Mouse (Mus musculus) lung, embryonic 16.5 days (tissue): ENCODE results near the gene Mea1. TPM values are rescaled to one million over a fixed set of nuclear protein-coding genes. Genes with fewer than 3 reads are reported as not detected.

ENCODE experiments used
- ATAC-seq: fragments of 200-750 bp; cut with Nextera tagmentation; 2 replicates; pipeline ENCODE4 v1.8.0; 2017; ENCODE audit warnings: low read depth, mild to moderate bottlenecking, moderate library complexity
- H3K27ac ChIP-seq: fragments of 300-500 bp; sonication (generic); 2 replicates; pipeline ENCODE4 v1.5.1; 2014; ENCODE audit warnings: mild to moderate bottlenecking, control low read depth, low read length
- H3K27me3 ChIP-seq: fragments of 300-500 bp; sonication (generic); 2 replicates; pipeline ENCODE4 v1.6.1; 2014; ENCODE audit warnings: low read depth, low read length, mixed read lengths; ENCODE audit not compliant: control insufficient read depth, insufficient read depth
- H3K36me3 ChIP-seq: fragments of 300-500 bp; sonication (generic); 2 replicates; pipeline ENCODE4 v1.6.1; 2014; ENCODE audit warnings: low read length; ENCODE audit not compliant: control insufficient read depth, insufficient read depth
- H3K4me1 ChIP-seq: fragments of 300-500 bp; sonication (generic); replicated peaks from 2 replicates; pipeline ENCODE4 v1.6.1; 2014; ENCODE audit warnings: low read length, mixed read lengths; ENCODE audit not compliant: control insufficient read depth, insufficient read depth
- H3K4me2 ChIP-seq: fragments of 300-500 bp; sonication (generic); 2 replicates; pipeline ENCODE4 v1.6.1; 2014; ENCODE audit warnings: low read depth, low read length, control low read depth
- H3K4me3 ChIP-seq: fragments of 300-500 bp; sonication (generic); 2 replicates; pipeline ENCODE4 v1.5.1; 2014; ENCODE audit warnings: mild to moderate bottlenecking, low read length, control low read depth
- H3K9ac ChIP-seq: fragments of 300-500 bp; sonication (generic); 2 replicates; pipeline ENCODE4 v1.6.1; 2014; ENCODE audit warnings: low read length, control low read depth
- H3K9me3 ChIP-seq: fragments of 300-500 bp; sonication (generic); 2 replicates; pipeline ENCODE4 v1.6.1; 2016; ENCODE audit warnings: low read length; ENCODE audit not compliant: control insufficient read depth
- WGBS: fragments of 180-500 bp; shearing (Covaris S2); extraction: QIAGEN DNeasy Blood & Tissue Kit; methylation state at CpG from one replicate; pipeline ENCODE4 v1.1.7; 2014; 5-methylcytosine and 5-hydroxymethylcytosine counted together
- polyA plus RNA-seq: library from polyadenylated mRNA; unstranded; fragments of >200 nt; fragmentation: Nextera tagmentation; extraction: Ambion mirVana; gene quantifications from 2 replicates; pipeline ENCODE4 v1.2.1, GENCODE M21; 2015

Mea1 gene
- polyA plus RNA-seq = 129 and 137 TPM in 2 replicates

DNA sequence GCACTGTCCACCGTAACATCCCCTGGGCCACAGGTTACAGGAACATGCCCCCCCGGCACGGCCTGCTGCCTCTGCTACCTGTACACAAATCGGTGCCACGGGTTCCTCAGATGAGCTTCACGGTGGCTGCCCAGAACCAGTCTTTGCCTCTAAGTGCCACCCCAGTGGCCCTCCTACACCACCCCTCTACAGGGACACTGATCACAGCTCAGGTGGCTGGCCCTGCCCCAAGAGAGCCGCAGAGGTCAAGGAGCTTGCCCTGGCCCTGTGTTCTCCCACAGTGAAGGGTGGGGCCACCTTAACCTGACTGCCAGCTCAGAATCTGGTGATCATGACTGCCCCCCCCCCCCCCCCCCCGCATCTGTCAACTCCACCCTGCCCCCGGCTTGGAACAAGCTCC, at the start of gene Mea1:
Mea1 (plus strand) TSS at position 378 of the 400 bp plus-strand sequence.
- H3K4me3 ChIP-seq = peak within 1 kb of the TSS; percentile 71
- ATAC-seq = no peak
- no peak within 1 kb of the TSS for H3K27ac ChIP-seq
- peaks cover 29% of the 10 kb centered on the region for H3K4me1 ChIP-seq
- peak within 1 kb of the TSS; percentile 88 for H3K4me2 ChIP-seq
- H3K27me3 ChIP-seq = no peaks in the 10 kb centered on the region
- 81% methylated on average over 8 of the region's 9 CpGs for WGBS
- peak within 1 kb of the TSS; percentile 74 for H3K9ac ChIP-seq
- H3K9me3 ChIP-seq = no peaks in the 10 kb centered on the region
- peaks cover 24% of the 10 kb centered on the region for H3K36me3 ChIP-seq

DNA sequence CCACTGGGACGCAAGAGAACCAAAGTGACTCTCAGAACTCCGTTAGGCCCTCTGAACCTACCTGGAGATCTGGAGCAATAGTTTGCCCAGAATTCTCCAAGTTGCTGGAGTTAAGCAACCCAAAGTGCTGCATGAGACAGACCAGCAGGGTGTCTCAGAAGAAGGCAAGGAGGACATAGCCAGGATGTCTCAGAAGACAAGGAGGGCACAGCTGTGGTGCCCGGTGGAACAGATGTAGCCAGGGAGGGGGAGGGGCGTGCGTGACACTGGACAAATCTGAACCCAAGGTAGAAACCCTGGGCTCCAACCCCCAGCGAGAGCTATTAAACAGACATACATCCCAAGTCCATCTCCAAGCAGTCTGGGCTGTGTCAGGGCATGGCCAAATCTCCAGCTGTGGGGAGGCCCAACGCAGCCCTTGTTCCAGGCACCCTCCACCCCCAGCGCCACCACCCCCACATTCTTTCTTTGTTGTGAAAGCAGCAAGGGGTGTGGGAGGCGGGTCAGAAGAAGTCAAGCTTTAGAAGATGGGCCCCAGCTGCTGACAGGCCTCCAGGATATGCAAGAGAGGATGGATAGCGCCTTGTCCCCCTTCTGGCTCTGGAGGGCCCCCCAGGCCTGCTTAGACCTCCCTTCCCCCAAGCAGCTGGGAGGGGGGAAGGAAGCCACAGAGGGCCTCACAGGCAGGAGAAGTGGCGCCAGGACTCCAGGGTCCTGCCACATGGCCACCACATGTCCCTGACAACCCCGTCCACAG, 48.7 kb upstream of the Mea1 start:
- WGBS = 6% methylated on average over 12 of the region's 12 CpGs
- ATAC-seq = peak; percentile 90
- no peaks in the 10 kb centered on the region for H3K36me3 ChIP-seq
- H3K9me3 ChIP-seq = no peaks in the 10 kb centered on the region
- peak overlapping the region; percentile 92 for H3K4me3 ChIP-seq
- no peaks in the 10 kb centered on the region for H3K27me3 ChIP-seq
- H3K4me2 ChIP-seq = peak overlapping the region; percentile 79
- peak overlapping the region; percentile 98 for H3K9ac ChIP-seq
- peaks cover 41% of the 10 kb centered on the region for H3K4me1 ChIP-seq
- H3K27ac ChIP-seq = peak overlapping the region; percentile 99

GRCm38 (mm10) chr17:46636831-46637523, 41.6 kb upstream of the Mea1 start:
- H3K36me3 ChIP-seq = peaks cover 7% of the 10 kb centered on the region
- peak; percentile 60 for ATAC-seq
- no peak overlapping the region for H3K27ac ChIP-seq
- H3K27me3 ChIP-seq = no peaks in the 10 kb centered on the region
- WGBS = 16% methylated on average over 15 of the region's 15 CpGs
- no peaks in the 10 kb centered on the region for H3K9me3 ChIP-seq
- no peak overlapping the region; the same call in 1 of the 2 replicates for H3K9ac ChIP-seq
- peak overlapping the region; percentile 39 for H3K4me2 ChIP-seq
- no peak overlapping the region for H3K4me3 ChIP-seq
- H3K4me1 ChIP-seq = peaks cover 7% of the 10 kb centered on the region

DNA sequence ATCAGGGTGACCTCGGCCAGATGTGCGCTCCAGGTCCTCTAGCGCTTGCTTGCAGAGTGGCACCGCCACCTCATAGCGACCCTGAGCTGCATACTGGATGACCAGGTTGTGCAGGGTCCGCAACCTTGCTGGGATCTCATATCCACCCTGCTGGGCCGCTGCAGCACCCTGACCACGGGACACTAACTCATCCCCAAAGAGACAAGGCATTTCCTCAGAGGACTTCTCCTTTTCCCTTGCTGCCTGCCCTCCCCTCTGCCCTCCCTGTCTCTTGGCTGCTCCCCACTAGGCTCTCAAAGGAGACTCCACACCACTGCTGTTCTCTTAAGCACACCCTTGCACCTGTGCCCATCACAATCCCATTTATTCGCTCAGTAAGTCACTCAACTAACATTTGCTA, 38.7 kb upstream of the Mea1 start:
- no peak for ATAC-seq
- peaks cover 15% of the 10 kb centered on the region for H3K4me1 ChIP-seq
- no peak overlapping the region for H3K27ac ChIP-seq
- no peak overlapping the region for H3K4me2 ChIP-seq
- H3K9me3 ChIP-seq = no peaks in the 10 kb centered on the region
- H3K4me3 ChIP-seq = no peak overlapping the region
- H3K9ac ChIP-seq = no peak overlapping the region
- WGBS = 77% methylated on average over 9 of the region's 9 CpGs
- peaks cover 7% of the 10 kb centered on the region for H3K36me3 ChIP-seq
- H3K27me3 ChIP-seq = no peaks in the 10 kb centered on the region

- Histone ChIP-seq H3K4me2 (no peak overlapping the region), H3K36me3 (peaks cover 5% of the 10 kb centered on the region), H3K4me3 (no peak overlapping the region), H3K27me3 (no peaks in the 10 kb centered on the region), H3K9ac (no peak overlapping the region), H3K9me3 (no peaks in the 10 kb centered on the region), H3K4me1 (peaks cover 22% of the 10 kb centered on the region), H3K27ac (no peak overlapping the region)
- 86% methylated on average over 17 of the region's 17 CpGs for WGBS
- no peak for ATAC-seq
These were observed 36.5 kb upstream of the Mea1 start for GRCm38 (mm10) chr17:46642060-46642459.

- peak overlapping the region; percentile 92 for H3K4me3 ChIP-seq
- peak overlapping the region; percentile 80 for H3K9ac ChIP-seq
- H3K9me3 ChIP-seq = no peaks in the 10 kb centered on the region
- WGBS = 85% methylated on average over 12 of the region's 12 CpGs
- no peaks in the 10 kb centered on the region for H3K27me3 ChIP-seq
- no peak overlapping the region for H3K27ac ChIP-seq
- H3K36me3 ChIP-seq = peaks cover 5% of the 10 kb centered on the region; the same call in 1 of the 2 replicates
- peak overlapping the region; percentile 94 for H3K4me2 ChIP-seq
- ATAC-seq = no peak
- peaks cover 21% of the 10 kb centered on the region for H3K4me1 ChIP-seq
These were observed 34.3 kb upstream of the Mea1 start for GRCm38 (mm10) chr17:46644152-46644805.

- Histone ChIP-seq H3K9me3 (no peaks in the 10 kb centered on the region), H3K36me3 (peaks cover 5% of the 10 kb centered on the region; the same call in 1 of the 2 replicates), H3K4me2 (peak overlapping the region; percentile 94), H3K27ac (peak overlapping the region; percentile 82), H3K27me3 (no peaks in the 10 kb centered on the region), H3K9ac (peak overlapping the region; percentile 80), H3K4me1 (peaks cover 27% of the 10 kb centered on the region), H3K4me3 (peak overlapping the region; percentile 92)
- 5% methylated on average over 10 of the region's 11 CpGs for WGBS
- ATAC-seq = peak; percentile 11; the same call in 1 of the 2 replicates
These were observed 33.6 kb upstream of the Mea1 start for GRCm38 (mm10) chr17:46644916-46645475.

DNA sequence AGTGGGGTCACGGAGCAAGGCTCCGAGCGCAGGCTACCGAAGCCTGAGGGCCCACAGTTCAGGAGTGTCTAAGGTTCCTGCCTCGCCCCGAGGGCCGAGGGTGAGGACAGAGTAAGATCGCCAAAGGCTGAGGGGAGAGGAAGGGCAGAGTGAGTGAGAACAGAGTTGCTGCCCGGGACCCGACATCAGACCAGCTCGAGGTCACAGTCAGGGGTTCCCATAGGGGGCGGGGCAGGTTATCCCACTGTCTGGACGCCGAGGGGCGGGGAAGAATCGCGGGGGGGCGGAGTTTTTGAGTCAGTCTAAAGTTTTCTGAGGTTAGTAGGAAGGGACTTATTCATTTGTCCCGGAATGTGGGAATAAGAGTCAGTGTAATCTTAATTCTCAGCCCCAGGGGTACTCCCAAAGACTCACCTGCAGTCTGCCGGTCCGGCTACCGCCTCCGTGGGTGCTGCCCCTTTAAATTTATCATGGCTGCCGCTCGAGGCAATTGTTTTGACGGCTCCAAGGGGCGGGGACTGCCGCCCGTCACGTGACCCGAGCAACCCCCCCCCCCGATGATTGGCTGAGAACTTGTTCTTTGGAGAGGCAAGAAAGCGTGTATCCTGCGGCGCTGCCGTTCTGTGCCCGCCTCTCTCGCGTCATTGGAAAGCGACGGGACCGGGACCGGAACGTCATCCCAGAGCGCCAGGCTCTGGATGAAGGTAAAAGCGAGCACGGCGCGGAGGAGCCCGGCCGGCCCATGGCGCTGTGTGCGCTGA, 32.9 kb upstream of the Mea1 start, which contains the start of the genes Klc4 and Mrpl2:
Klc4 (minus strand) TSS at position 462 of the 761 bp plus-strand sequence.
Mrpl2 (plus strand) TSS at position 669 of the 761 bp plus-strand sequence.
- ATAC-seq = peak; percentile 75
- H3K27me3 ChIP-seq = no peaks in the 10 kb centered on the region
- H3K9ac ChIP-seq = peak within 1 kb of the TSS; percentile 89
- under 1% methylated on average over 53 of the region's 53 CpGs for WGBS
- H3K4me1 ChIP-seq = peaks cover 27% of the 10 kb centered on the region
- H3K36me3 ChIP-seq = peaks cover 5% of the 10 kb centered on the region; the same call in 1 of the 2 replicates
- H3K9me3 ChIP-seq = no peaks in the 10 kb centered on the region
- H3K27ac ChIP-seq = peak within 1 kb of the TSS; percentile 82
- H3K4me3 ChIP-seq = peak within 1 kb of the TSS; percentile 92
- peak within 1 kb of the TSS; percentile 94 for H3K4me2 ChIP-seq
